Comparison of ENCODE assay signal across 8 mouse cellular contexts in the genomic region with DNA sequence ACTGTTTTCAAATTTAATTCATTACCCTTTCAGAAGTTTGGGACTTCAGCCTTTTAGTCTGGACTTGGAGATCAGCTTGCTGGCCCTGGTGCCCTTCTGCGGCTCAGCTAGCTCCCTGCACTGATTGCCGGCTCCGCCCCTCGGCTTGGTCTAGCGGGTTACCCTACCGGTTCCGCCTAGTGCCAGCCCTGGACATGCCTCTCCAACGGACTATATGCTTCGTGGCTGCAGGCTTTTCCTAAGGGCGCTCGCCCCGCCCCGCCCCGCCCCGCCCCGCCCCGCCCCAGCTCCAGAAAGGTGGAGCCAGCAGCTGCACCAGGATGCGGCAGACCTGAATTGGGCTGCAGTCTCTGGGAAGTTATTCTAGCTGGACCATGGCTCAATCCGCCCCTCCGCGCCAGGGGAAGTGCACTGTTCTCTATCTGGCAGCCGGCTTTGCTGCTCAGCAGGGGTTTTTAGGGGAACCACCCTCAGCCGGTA. TPM values are rescaled to one million over a fixed set of nuclear protein-coding genes. Genes with fewer than 3 reads are reported as not detected.
DNase-seq lines count a peak whose midpoint lies in the region; ATAC-seq and TF ChIP-seq lines count a peak whose summit lies in the region.

No protein-coding gene starts in this region.

- peak overlapping the region; percentile 54 for H3K4me3 ChIP-seq in embryonic facial prominence, embryonic 10.5 days
- peak overlapping the region; percentile 22 for H3K4me3 ChIP-seq in intestine, postnatal 0 days (ENCODE audit: low read depth, low read length)
- H3K4me3 ChIP-seq in midbrain, embryonic 16.5 days (ENCODE audit: low read depth, low read length): peak overlapping the region; percentile 35

- H3K9me3 ChIP-seq in embryonic facial prominence, embryonic 10.5 days: peaks cover 3% of the 10 kb centered on the region; the same call in 1 of the 2 replicates
- H3K9me3 ChIP-seq in intestine, postnatal 0 days (ENCODE audit: control insufficient read depth): no peaks in the 10 kb centered on the region
- no peaks in the 10 kb centered on the region for H3K9me3 ChIP-seq in midbrain, embryonic 16.5 days (replicated peaks; ENCODE audit: control insufficient read depth, low read length, poor library complexity, severe bottlenecking)

- under 1% methylated on average over 23 of the region's 23 CpGs for WGBS in embryonic facial prominence, embryonic 10.5 days
- under 1% methylated on average over 23 of the region's 23 CpGs for WGBS in intestine, postnatal 0 days
- WGBS in midbrain, embryonic 16.5 days: 0% methylated on average over 19 of the region's 23 CpGs

- peak; percentile 19; the same call in 1 of the 2 replicates for TF ChIP-seq CTCF in intestine, postnatal 0 days (IDR thresholded peaks at IDR 0.05; ENCODE audit: low read depth)

- no peaks in the 10 kb centered on the region for H3K27me3 ChIP-seq in embryonic facial prominence, embryonic 10.5 days (replicated peaks; ENCODE audit: low read depth, poor library complexity, severe bottlenecking)
- no peaks in the 10 kb centered on the region for H3K27me3 ChIP-seq in intestine, postnatal 0 days (replicated peaks; ENCODE audit: control insufficient read depth, insufficient read depth, low read length)
- H3K27me3 ChIP-seq in midbrain, embryonic 16.5 days (ENCODE audit: control insufficient read depth, insufficient read depth, low read depth, low read length): no peaks in the 10 kb centered on the region

- peak overlapping the region; percentile 23; the same call in 1 of the 2 replicates for H3K9ac ChIP-seq in intestine, postnatal 0 days (ENCODE audit: low read depth, low read length)
- peak overlapping the region; percentile 56 for H3K9ac ChIP-seq in midbrain, embryonic 16.5 days (ENCODE audit: low read depth, low read length)

- H3K36me3 ChIP-seq in embryonic facial prominence, embryonic 10.5 days (replicated peaks): no peaks in the 10 kb centered on the region
- no peaks in the 10 kb centered on the region for H3K36me3 ChIP-seq in intestine, postnatal 0 days (ENCODE audit: control insufficient read depth, insufficient read depth)
- no peaks in the 10 kb centered on the region for H3K36me3 ChIP-seq in midbrain, embryonic 16.5 days (ENCODE audit: control insufficient read depth, insufficient read depth, low read length)

- peak overlapping the region; percentile 66 for H3K4me2 ChIP-seq in intestine, postnatal 0 days (replicated peaks; ENCODE audit: low read depth)
- H3K4me2 ChIP-seq in midbrain, embryonic 16.5 days (ENCODE audit: low read length): peak overlapping the region; percentile 68

- ATAC-seq in intestine, postnatal 0 days: peak; percentile 88
- peak; percentile 27; the same call in 1 of the 2 replicates for ATAC-seq in midbrain, embryonic 16.5 days

- H3K27ac ChIP-seq in embryonic facial prominence, embryonic 10.5 days (replicated peaks): peak overlapping the region; percentile 73
- H3K27ac ChIP-seq in intestine, postnatal 0 days (ENCODE audit: low read depth, low read length): peak overlapping the region; percentile 36; the same call in 1 of the 2 replicates
- peak overlapping the region; percentile 55; the same call in 1 of the 2 replicates for H3K27ac ChIP-seq in midbrain, embryonic 16.5 days (ENCODE audit: low read length)

- DNase-seq in 3T3-L1 (ENCODE audit: low read depth, low spot score) (peak; percentile 94), liver (peak; percentile 91)
- peak; percentile 93 for DNase-seq in adrenal gland, postnatal 10 days
- DNase-seq in embryonic facial prominence, embryonic 10.5 days (ENCODE audit: low spot score): peak; percentile 93
- peak; percentile 98 for DNase-seq in heart, adult 11 months
- peak; percentile 43 to 59 for DNase-seq in spleen, postnatal 14 days (ENCODE audit: low spot score in 2 of 2)

- H3K4me1 ChIP-seq in embryonic facial prominence, embryonic 10.5 days: peaks cover 11% of the 10 kb centered on the region
- no peaks in the 10 kb centered on the region for H3K4me1 ChIP-seq in intestine, postnatal 0 days (replicated peaks; ENCODE audit: control insufficient read depth, insufficient read depth, low read length)
- H3K4me1 ChIP-seq in midbrain, embryonic 16.5 days (ENCODE audit: control insufficient read depth, insufficient read depth, low read length): peaks cover 6% of the 10 kb centered on the region

RNA-seq across cellular contexts. Expression of a gene that starts 4.7 kb away (rescaled TPM):
- 100 to 1,000 TPM; 215 to 222 TPM for total RNA-seq in adrenal gland, postnatal 10 days (2021)
- polyA plus RNA-seq in embryonic facial prominence, embryonic 10.5 days (2016; fragmentation: Nextera tagmentation; extraction: Ambion mirVana): 169 and 185 TPM in 2 replicates
- 70.3 and 76.5 TPM in 2 replicates for polyA plus RNA-seq in intestine, postnatal 0 days (2015; fragmentation: Nextera tagmentation; extraction: Ambion mirVana)
- 121 and 127 TPM in 2 replicates for polyA plus RNA-seq in midbrain, embryonic 16.5 days (2015; fragmentation: Nextera tagmentation; extraction: Ambion mirVana)

RNA-seq across cellular contexts. Expression of a gene that starts 7.2 kb away (rescaled TPM):
- 10 to 100 TPM; 47.5 to 53.4 TPM for total RNA-seq in adrenal gland, postnatal 10 days (2021)
- polyA plus RNA-seq in embryonic facial prominence, embryonic 10.5 days (2016; fragmentation: Nextera tagmentation; extraction: Ambion mirVana): 53.3 and 54.0 TPM in 2 replicates
- 23.6 and 23.8 TPM in 2 replicates for polyA plus RNA-seq in intestine, postnatal 0 days (2015; fragmentation: Nextera tagmentation; extraction: Ambion mirVana)
- polyA plus RNA-seq in midbrain, embryonic 16.5 days (2015; fragmentation: Nextera tagmentation; extraction: Ambion mirVana): 76.8 and 79.6 TPM in 2 replicates

RNA-seq across cellular contexts. Expression of a gene that starts 19.5 kb away (rescaled TPM):
- 100 to 1,000 TPM; 189 to 579 TPM for total RNA-seq in adrenal gland, postnatal 10 days (2021)
- 1.8 and 2.5 TPM in 2 replicates for polyA plus RNA-seq in embryonic facial prominence, embryonic 10.5 days (2016; fragmentation: Nextera tagmentation; extraction: Ambion mirVana)
- 0.05 and 0.24 TPM in 2 replicates for polyA plus RNA-seq in intestine, postnatal 0 days (2015; fragmentation: Nextera tagmentation; extraction: Ambion mirVana)
- polyA plus RNA-seq in midbrain, embryonic 16.5 days (2015; fragmentation: Nextera tagmentation; extraction: Ambion mirVana): 0.39 and 0.71 TPM in 2 replicates

RNA-seq across cellular contexts. Expression of a gene that starts 20.8 kb away (rescaled TPM):
- 10 to 100 TPM; 65.0 to 84.5 TPM for total RNA-seq in adrenal gland, postnatal 10 days (2021)
- polyA plus RNA-seq in embryonic facial prominence, embryonic 10.5 days (2016; fragmentation: Nextera tagmentation; extraction: Ambion mirVana): 50.4 and 54.1 TPM in 2 replicates
- 19.4 and 22.0 TPM in 2 replicates for polyA plus RNA-seq in intestine, postnatal 0 days (2015; fragmentation: Nextera tagmentation; extraction: Ambion mirVana)
- 66.9 and 68.8 TPM in 2 replicates for polyA plus RNA-seq in midbrain, embryonic 16.5 days (2015; fragmentation: Nextera tagmentation; extraction: Ambion mirVana)

RNA-seq across cellular contexts. Expression of a gene that starts 53.9 kb away (rescaled TPM):
- total RNA-seq in adrenal gland, postnatal 10 days (2021): 10 to 100 TPM; 26.5 to 42.3 TPM
- 33.7 and 34.6 TPM in 2 replicates for polyA plus RNA-seq in embryonic facial prominence, embryonic 10.5 days (2016; fragmentation: Nextera tagmentation; extraction: Ambion mirVana)
- 15.1 and 17.0 TPM in 2 replicates for polyA plus RNA-seq in intestine, postnatal 0 days (2015; fragmentation: Nextera tagmentation; extraction: Ambion mirVana)
- polyA plus RNA-seq in midbrain, embryonic 16.5 days (2015; fragmentation: Nextera tagmentation; extraction: Ambion mirVana): 22.9 and 23.8 TPM in 2 replicates

Comparison
In these comparisons a context has a peak if more than half of its experiments do, and no peak if none do; other contexts are left out.
1. Peak in every context shown above with its lines: DNase-seq, ATAC-seq, H3K4me3 ChIP-seq and H3K27ac ChIP-seq.